7 mouse cellular contexts compared by ENCODE assay signal in genomic region chr7:63816056-63816941, GRCm38 (mm10).
DNase-seq lines count a peak whose midpoint lies in the region; ATAC-seq and TF ChIP-seq lines count a peak whose summit lies in the region.

No protein-coding gene starts in this region.

- H3K27me3 ChIP-seq in C2C12 (ENCODE audit: control insufficient read depth, insufficient read depth, insufficient read length) = no peaks in the 10 kb centered on the region
- H3K27me3 ChIP-seq in heart, embryonic 15.5 days = no peaks in the 10 kb centered on the region

- H3K27ac ChIP-seq in heart, embryonic 15.5 days = peak overlapping the region; percentile 58

- no peaks in the 10 kb centered on the region for H3K79me3 ChIP-seq in C2C12 (ENCODE audit: low read depth)

- no peak overlapping the region for H3K9ac ChIP-seq in heart, embryonic 15.5 days

- H3K4me2 ChIP-seq in heart, embryonic 15.5 days = no peak overlapping the region

- no peaks in the 10 kb centered on the region for H3K9me3 ChIP-seq in heart, embryonic 15.5 days (replicated peaks)

- no peaks in the 10 kb centered on the region for H3K79me2 ChIP-seq in C2C12 (ENCODE audit: control insufficient read depth, insufficient read depth)

- no peaks in the 10 kb centered on the region for H3K36me3 ChIP-seq in C2C12 (ENCODE audit: control insufficient read depth, insufficient read depth)
- H3K36me3 ChIP-seq in heart, embryonic 15.5 days = no peaks in the 10 kb centered on the region

- H3K4me3 ChIP-seq in C2C12 (ENCODE audit: insufficient read depth, poor library complexity, severe bottlenecking) = no peak overlapping the region
- H3K4me3 ChIP-seq in heart, embryonic 15.5 days = no peak overlapping the region

- 66% methylated on average over 10 of the region's 10 CpGs for WGBS in heart, embryonic 15.5 days

- no peak for TF ChIP-seq CTCF in C2C12 (IDR thresholded peaks at IDR 0.05; ENCODE audit: control insufficient read depth, insufficient read depth, insufficient read length)

- peak; percentile 79 for DNase-seq in Muller cell, postnatal 12 days (ENCODE audit: inconsistent ontology term)
- peak; percentile 44 for DNase-seq in kidney, postnatal 14 days
- peak; percentile 6 for DNase-seq in skeletal muscle tissue, adult 2 months (ENCODE audit: low read depth, low spot score)
- DNase-seq in ovary, postnatal 10 days (ENCODE audit: low spot score) = no peak
- no peak for DNase-seq in adrenal gland, adult 18-20 months (ENCODE audit: low spot score in 2 of 2)

- 0 out of 2 replicates have a peak, but pooled peaks cover 2% of the 10 kb centered on the region for H3K4me1 ChIP-seq in heart, embryonic 15.5 days (replicated peaks)

- 0 out of 2 replicates have a peak, but pooled peaks have one; percentile 59 for ATAC-seq in heart, embryonic 15.5 days (replicated peaks; ENCODE audit: insufficient number of reproducible peaks, insufficient read depth, low FRiP score, low read depth)

- peak overlapping the region; percentile 28 for H3ac ChIP-seq in C2C12 (ENCODE audit: control insufficient read depth, insufficient read length, low read depth)

TF ChIP-seq in C2C12, 6 proteins besides CTCF, POLR2A, EP300 and RAD21:
- TF ChIP-seq FOSL1 (IDR thresholded peaks at IDR 0.05; ENCODE audit: insufficient read depth, low read length, poor library complexity, severe bottlenecking) (no peak), MAX (IDR thresholded peaks at IDR 0.05) (peak; percentile 30), CEBPB (IDR thresholded peaks at IDR 0.05; ENCODE audit: low read depth) (no peak), USF1 (IDR thresholded peaks at IDR 0.05; ENCODE audit: low read depth) (no peak), MYOG (IDR thresholded peaks at IDR 0.05; ENCODE audit: control insufficient read depth, extremely low read depth, insufficient read length) (no peak), MYOD1 (IDR thresholded peaks at IDR 0.05; ENCODE audit: control insufficient read depth, insufficient read length, low read depth) (peak; percentile 90)

Comparison
In these comparisons a context has a peak if more than half of its experiments do, and no peak if none do; other contexts are left out.
1. DNase-seq: peak in Muller cell, postnatal 12 days (single experiment), kidney, postnatal 14 days (single experiment) and skeletal muscle tissue, adult 2 months (single experiment); none in ovary, postnatal 10 days (single experiment) and adrenal gland, adult 18-20 months (0 of 2).